Mouse (Mus musculus) inflammation-experienced regulatory T-cells (primary cell): ENCODE measurements around the gene Csnk2a2. TPM values are rescaled to one million over a fixed set of nuclear protein-coding genes. Genes with fewer than 3 reads are reported as not detected.

Source experiments
- polyA plus RNA-seq, 2 experiments: library from polyadenylated mRNA; unstranded; fragments of 100-300 nt; shearing (Covaris generic); gene quantifications; one replicate each; pipeline ENCODE4 v1.2.1; 2017

The Csnk2a2 gene
- polyA plus RNA-seq, result 10 to 100 TPM; 31.1 to 39.2 TPM

GRCm38 (mm10) chr8:95490006-95490405 is at the start of gene Csnk2a2:
Csnk2a2 (minus strand) TSS chr8:95490039.

GRCm38 (mm10) chr8:95533584-95534387 is 43.9 kb upstream of the Csnk2a2 start, which contains the start of gene Ccdc113:
Ccdc113 (plus strand) TSS chr8:95534085.

GRCm38 (mm10) chr8:95434686-95435439 is 55.0 kb downstream of the Csnk2a2 start, which contains the start of gene Cfap20:
Cfap20 (minus strand) TSS chr8:95434869.

Other genes with a start within 250 kb of the Csnk2a2 start
- gene Cngb1, start 183.5 kb downstream of the Csnk2a2 start, polyA plus RNA-seq, result under 1 TPM; 0.39 to 0.40 TPM
- not detected for gene Tepp, start 179.5 kb downstream of the Csnk2a2 start, polyA plus RNA-seq
- 10 to 100 TPM; 10.4 to 12.1 TPM for gene Zfp319, start 158.1 kb downstream of the Csnk2a2 start, polyA plus RNA-seq
- 10 to 100 TPM; 54.9 to 65.6 TPM for gene Usb1, start 157.8 kb downstream of the Csnk2a2 start, polyA plus RNA-seq
- gene Mmp15, start 137.8 kb downstream of the Csnk2a2 start, polyA plus RNA-seq, result under 1 TPM; 0.39 to 0.96 TPM
- gene Cfap20, start 55.2 kb downstream of the Csnk2a2 start, polyA plus RNA-seq, result 10 to 100 TPM; 47.2 to 47.4 TPM
- gene Ccdc113, start 44.0 kb upstream of the Csnk2a2 start, polyA plus RNA-seq, result not detected
- 1 to 10 TPM in 1 of 2 experiments, under 1 TPM in 1; 0.35 to 1.9 TPM for gene Prss54, start 86.3 kb upstream of the Csnk2a2 start, polyA plus RNA-seq
- 10 to 100 TPM; 10.2 to 15.6 TPM for gene Gins3, start 143.4 kb upstream of the Csnk2a2 start, polyA plus RNA-seq
- gene Ndrg4, start 186.9 kb upstream of the Csnk2a2 start, polyA plus RNA-seq, result 1 to 10 TPM in 1 of 2 experiments, under 1 TPM in 1; 0.82 to 4.0 TPM
- gene Setd6, start 225.8 kb upstream of the Csnk2a2 start, polyA plus RNA-seq, result 100 to 1,000 TPM in 1 of 2 experiments, 10 to 100 TPM in 1; 62.9 to 103 TPM